Mouse (Mus musculus): ENCODE measurements at regions not wholly inside any gene's neighbourhood (a gene's known extent, or its start where the extent isn't known, plus 50 kb on each side); places are given as distances from the start of the nearest gene placed in this dataset.

- TF ChIP-seq CTCF (IDR thresholded peaks at IDR 0.05; ENCODE audit: extremely low read depth, insufficient read length, insufficient replicate concordance, low read depth, low read length) (no peak), POLR2A (IDR thresholded peaks at IDR 0.05; ENCODE audit: low read depth, low read length) (no peak)
Measured at GRCm38 (mm10) chr12:92179292-92179691, 330.3 kb upstream of the Sel1l start.
